Mouse (Mus musculus) liver, adult 2 months (tissue): ENCODE measurements around the gene Erc1. TPM values are rescaled to one million over a fixed set of nuclear protein-coding genes. Genes with fewer than 3 reads are reported as not detected.

ENCODE experiments used
- DNase-seq: peaks from one replicate; pipeline ENCODE4 v3.0.0-alpha.2; 2011; ENCODE audit warnings: low read depth, low spot score; ENCODE audit errors: extremely low read depth
- H3K27ac ChIP-seq: fragments of 200-500 bp; replicated peaks from 2 replicates; pipeline ENCODE4 v1.5.1; 2012; ENCODE audit warnings: low read depth, mild to moderate bottlenecking, control low read depth, inconsistent platforms, low read length; ENCODE audit not compliant: insufficient read depth
- H3K27me3 ChIP-seq: fragments of 200-500 bp; 2 replicates; pipeline ENCODE4 v1.6.1; 2012; ENCODE audit warnings: mild to moderate bottlenecking, moderate library complexity, low read length, inconsistent platforms; ENCODE audit not compliant: control insufficient read depth, insufficient read depth
- H3K36me3 ChIP-seq: fragments of 200-500 bp; 2 replicates; pipeline ENCODE4 v1.6.1; 2012; ENCODE audit warnings: low read length, inconsistent platforms; ENCODE audit not compliant: control insufficient read depth, insufficient read depth
- H3K4me1 ChIP-seq: fragments of 200-500 bp; 2 replicates; pipeline ENCODE4 v1.6.1; 2011; ENCODE audit warnings: low read length; ENCODE audit not compliant: control insufficient read depth, insufficient read depth
- H3K4me3 ChIP-seq: fragments of 200-500 bp; 2 replicates; pipeline ENCODE4 v1.5.1; 2011; ENCODE audit warnings: low read depth, mild to moderate bottlenecking, control low read depth, low read length, moderate library complexity; ENCODE audit not compliant: insufficient read depth
- H3K79me2 ChIP-seq: fragments of 200-500 bp; 2 replicates; pipeline ENCODE4 v1.6.1; 2012; ENCODE audit warnings: inconsistent platforms, mild to moderate bottlenecking, low read length, moderate library complexity; ENCODE audit not compliant: control insufficient read depth, insufficient read depth
- H3K9ac ChIP-seq: fragments of 200-500 bp; 2 replicates; pipeline ENCODE4 v1.6.1; 2012; ENCODE audit warnings: low read depth, mild to moderate bottlenecking, control low read depth, inconsistent platforms, low read length
- CTCF ChIP-seq: fragments of 200-500 bp; IDR thresholded peaks from 2 replicates; pipeline ENCODE4 v1.5.1; 2011; ENCODE audit warnings: low read depth, low read length, control low read depth
- POLR2A ChIP-seq: fragments of 200-500 bp; IDR thresholded peaks from 2 replicates; pipeline ENCODE4 v1.6.1; 2011; ENCODE audit warnings: low read length, control low read depth; ENCODE audit not compliant: insufficient read depth; ENCODE audit errors: extremely low read depth
- WGBS: fragments of 180-500 bp; shearing (Covaris S2); methylation state at CpG from one replicate; pipeline ENCODE4 v1.1.7; 2018; 5-methylcytosine and 5-hydroxymethylcytosine counted together
- polyA plus RNA-seq: library from polyadenylated mRNA; depleted of rRNA; stranded (reverse); fragments of >200 nt; gene quantifications from 2 replicates; pipeline ENCODE4 v1.2.3, GENCODE M21; 2012; rRNA removed
- total RNA-seq: library from RNA; depleted of rRNA; stranded (reverse); fragments of >200 nt; gene quantifications from 2 replicates; pipeline ENCODE4 v1.2.3, GENCODE M21; 2014; rRNA removed

The Erc1 gene
- total and polyA plus RNA-seq, 2 experiments, result 6.3 to 14.2 TPM

GRCm38 (mm10) chr6:119521931-119522391 is 326.0 kb downstream of the Erc1 start:
- Histone ChIP-seq H3K27me3 (no peaks in the 10 kb centered on the region), H3K36me3 (no peaks in the 10 kb centered on the region), H3K4me1 (no peaks in the 10 kb centered on the region), H3K27ac (no peak overlapping the region), H3K79me2 (no peaks in the 10 kb centered on the region), H3K9ac (no peak overlapping the region), H3K4me3 (no peak overlapping the region)
- WGBS, result 61% methylated on average over 3 of the region's 3 CpGs
- no peak for TF ChIP-seq CTCF
- TF ChIP-seq POLR2A, result no peak
- DNase-seq, result no peak

GRCm38 (mm10) chr6:119521482-119521900 is 326.5 kb downstream of the Erc1 start:
- no peak overlapping the region for H3K4me3 ChIP-seq
- WGBS, result 87% methylated on average over 3 of the region's 3 CpGs
- H3K36me3 ChIP-seq, result no peaks in the 10 kb centered on the region
- no peaks in the 10 kb centered on the region for H3K27me3 ChIP-seq
- H3K27ac ChIP-seq, result no peak overlapping the region
- DNase-seq, result no peak
- H3K79me2 ChIP-seq, result no peaks in the 10 kb centered on the region
- TF ChIP-seq CTCF, result no peak
- no peak for TF ChIP-seq POLR2A
- no peak overlapping the region for H3K9ac ChIP-seq
- H3K4me1 ChIP-seq, result no peaks in the 10 kb centered on the region

Other genes with a start within 250 kb of the Erc1 start
- gene Rad52, start 54.5 kb upstream of the Erc1 start, total RNA-seq, result 10.5 and 11.5 TPM in 2 replicates
- 7.9 and 10.3 TPM in 2 replicates for gene Rad52, start 54.5 kb upstream of the Erc1 start, polyA plus RNA-seq
- gene Wnk1, start 190.5 kb upstream of the Erc1 start, total RNA-seq, result 62.0 and 72.5 TPM in 2 replicates
- 27.0 and 31.7 TPM in 2 replicates for gene Wnk1, start 190.5 kb upstream of the Erc1 start, polyA plus RNA-seq
- not detected in 2 replicates for gene Ninj2, start 245.2 kb upstream of the Erc1 start, total RNA-seq
- not detected in 2 replicates for gene Ninj2, start 245.2 kb upstream of the Erc1 start, polyA plus RNA-seq